Mouse (Mus musculus) testis, adult 2 months (tissue): ENCODE results near the gene Cyp2j7. TPM values are rescaled to one million over a fixed set of nuclear protein-coding genes. Genes with fewer than 3 reads are reported as not detected.

Source experiments
- H3K27ac ChIP-seq: fragments of 200-500 bp; 2 replicates; pipeline ENCODE4 v1.5.1; 2012; ENCODE audit warnings: low read depth, low read length; ENCODE audit not compliant: control insufficient read depth, insufficient read depth
- H3K27me3 ChIP-seq: fragments of 200-500 bp; 2 replicates; pipeline ENCODE4 v1.6.1; 2012; ENCODE audit warnings: mild to moderate bottlenecking, low read length, moderate library complexity; ENCODE audit not compliant: control insufficient read depth, insufficient read depth
- H3K36me3 ChIP-seq: fragments of 200-500 bp; 2 replicates; pipeline ENCODE4 v1.6.1; 2012; ENCODE audit warnings: mild to moderate bottlenecking, low read length; ENCODE audit not compliant: control insufficient read depth, insufficient read depth
- H3K4me1 ChIP-seq: fragments of 200-500 bp; 2 replicates; pipeline ENCODE4 v1.6.1; 2012; ENCODE audit warnings: low read length; ENCODE audit not compliant: control insufficient read depth, insufficient read depth
- H3K4me3 ChIP-seq: fragments of 200-500 bp; 2 replicates; pipeline ENCODE4 v1.5.1; 2012; ENCODE audit warnings: low read depth, mild to moderate bottlenecking, low read length, moderate library complexity, mixed read lengths; ENCODE audit not compliant: control insufficient read depth
- CTCF ChIP-seq: fragments of 200-500 bp; IDR thresholded peaks from 2 replicates; pipeline ENCODE4 v1.5.1; 2012; ENCODE audit warnings: low read depth, mild to moderate bottlenecking, inconsistent platforms, low read length, moderate library complexity; ENCODE audit not compliant: control insufficient read depth, insufficient read depth, insufficient replicate concordance
- POLR2A ChIP-seq: fragments of 200-500 bp; IDR thresholded peaks from 2 replicates; pipeline ENCODE4 v1.6.1; 2012; ENCODE audit warnings: low read depth, mild to moderate bottlenecking, inconsistent platforms, low read length, moderate library complexity; ENCODE audit not compliant: control insufficient read depth
- polyA plus RNA-seq: library from polyadenylated mRNA; depleted of rRNA; stranded (reverse); fragments of >200 nt; gene quantifications from 2 replicates; pipeline ENCODE4 v1.2.3, GENCODE M21; 2012; rRNA removed

Gene Cyp2j7
- polyA plus RNA-seq, 1 experiment, result not detected

DNA sequence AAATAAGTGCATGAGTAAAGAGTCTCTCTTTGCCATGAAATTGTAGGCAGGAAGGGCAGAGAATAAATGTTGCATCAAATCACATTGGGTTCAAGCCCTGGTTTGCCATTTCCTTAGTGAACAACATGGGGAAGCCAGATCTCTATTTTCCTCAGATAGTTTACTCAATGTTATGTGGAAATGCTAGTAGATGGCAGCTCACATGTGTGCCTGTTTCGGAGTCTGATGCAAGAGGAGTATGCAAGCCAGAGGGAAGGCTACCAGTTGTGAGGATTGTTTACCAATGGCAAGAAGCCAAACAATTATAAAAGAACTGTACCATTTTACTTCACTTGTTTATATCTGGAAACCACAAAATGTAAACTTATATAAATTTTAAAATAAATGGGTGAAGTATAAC, 74.9 kb downstream of the Cyp2j7 start:
- TF ChIP-seq CTCF (no peak), POLR2A (no peak)

More for the DNA sequence above, 74.9 kb downstream of the Cyp2j7 start:
- Histone ChIP-seq H3K27me3 (no peaks in the 10 kb centered on the region), H3K4me1 (no peaks in the 10 kb centered on the region), H3K36me3 (no peaks in the 10 kb centered on the region), H3K27ac (no peak overlapping the region), H3K4me3 (no peak overlapping the region)

Other genes with a start within 250 kb of the Cyp2j7 start
- gene Cyp2j13, start 159.1 kb downstream of the Cyp2j7 start, polyA plus RNA-seq, result 0.60 TPM in 1 of 2 replicates, not detected in the other
- gene Cyp2j12, start 95.5 kb downstream of the Cyp2j7 start, polyA plus RNA-seq, result not detected in 2 replicates
- not detected in 2 replicates for gene Cyp2j11, start 112.0 kb upstream of the Cyp2j7 start, polyA plus RNA-seq